Mouse (Mus musculus) brain, adult 2 months (tissue): ENCODE results near the gene Yae1d1.
"Not testable (repeated sequence)": the region's sequence is repeated elsewhere in the genome, so short reads cannot be mapped to it uniquely, and the experiment has no call there.

Experiments
- DNase-seq: peaks from one replicate; pipeline ENCODE4 v3.0.0; 2011; ENCODE audit warnings: low read depth, low spot score

Gene Yae1d1

DNA sequence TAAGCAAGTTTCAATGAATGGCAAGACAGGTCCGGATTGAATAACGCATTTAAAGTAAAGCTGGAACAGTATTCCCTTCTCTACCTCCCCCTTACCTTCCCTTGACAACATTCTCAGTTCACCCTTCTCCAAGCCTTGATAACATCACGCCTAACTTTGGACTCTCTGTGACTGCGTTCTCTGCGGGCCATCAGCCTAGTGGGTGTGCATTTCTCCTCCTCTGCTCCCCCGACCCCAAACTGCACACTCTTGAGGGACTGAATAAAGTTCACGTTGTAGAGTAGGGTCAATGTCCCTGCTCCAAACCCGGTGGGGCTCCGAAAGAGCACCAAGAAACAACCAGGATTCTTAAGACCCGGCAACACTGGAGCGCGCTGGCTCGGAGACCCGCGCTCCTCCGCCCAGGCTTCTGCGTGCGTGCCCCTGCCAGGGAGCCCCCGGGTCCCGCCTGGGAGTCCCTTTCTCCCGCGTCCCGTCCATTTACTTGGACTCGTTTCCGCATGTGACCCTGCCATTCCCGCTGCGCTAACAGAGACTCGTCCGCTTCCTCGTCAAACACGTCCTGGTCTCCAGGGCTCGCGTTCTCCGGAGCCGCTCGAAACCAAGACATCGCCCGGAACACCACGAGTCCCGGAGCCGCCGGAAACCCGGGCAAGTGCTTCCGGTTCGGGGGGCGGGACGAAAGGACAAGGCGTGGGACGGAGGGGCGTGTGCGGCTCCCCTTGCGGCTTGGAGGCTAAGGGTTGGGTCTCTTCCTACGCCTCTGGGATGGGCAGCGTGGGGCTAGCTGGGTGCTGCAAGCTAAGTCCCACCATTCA, at the start of gene Yae1d1:
Gene Yae1d1, minus strand, starts transcription at position 653 of the 818 bp plus-strand sequence.
- peak; percentile 94 for DNase-seq

DNA sequence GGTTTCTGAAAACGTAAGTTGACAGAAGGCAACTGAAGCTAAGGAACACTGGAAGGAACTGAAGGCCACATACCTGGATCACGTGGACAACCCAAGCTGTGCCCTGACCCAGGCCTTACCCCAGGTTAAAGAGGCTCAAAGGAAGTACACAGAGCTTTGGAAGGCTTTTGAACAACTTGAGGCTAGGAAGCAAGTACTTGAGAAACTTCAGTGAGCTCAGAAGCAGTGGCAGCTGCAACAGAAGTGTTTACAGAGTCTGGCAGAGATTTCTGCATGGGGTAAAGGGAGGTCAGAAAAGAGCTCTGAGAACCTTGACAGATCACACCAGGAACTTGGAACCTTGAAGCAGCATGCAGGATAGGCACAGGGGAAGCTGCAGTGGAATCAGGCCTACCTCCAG, 45.7 kb upstream of the Yae1d1 start:
- DNase-seq: no peak

DNA sequence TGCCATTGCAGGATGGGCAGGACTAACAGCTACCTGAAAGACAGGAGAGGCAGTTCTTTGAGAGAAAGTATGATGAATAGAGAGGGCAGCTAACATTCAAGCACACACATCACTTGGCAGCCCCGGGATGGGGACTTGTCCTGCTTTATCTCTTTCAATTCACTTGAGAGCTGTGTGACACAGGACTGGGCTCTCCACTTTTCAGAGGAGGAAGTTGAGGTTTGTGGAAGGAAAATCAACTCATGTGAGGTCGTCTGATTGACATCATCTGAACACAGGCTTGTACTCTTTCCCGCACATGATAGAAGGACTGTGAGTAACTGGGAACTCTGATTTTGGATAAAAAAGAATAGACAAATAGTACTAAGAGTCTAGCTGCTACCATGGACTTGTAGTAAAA, 23.5 kb upstream of the Yae1d1 start:
- DNase-seq: no peak

DNA sequence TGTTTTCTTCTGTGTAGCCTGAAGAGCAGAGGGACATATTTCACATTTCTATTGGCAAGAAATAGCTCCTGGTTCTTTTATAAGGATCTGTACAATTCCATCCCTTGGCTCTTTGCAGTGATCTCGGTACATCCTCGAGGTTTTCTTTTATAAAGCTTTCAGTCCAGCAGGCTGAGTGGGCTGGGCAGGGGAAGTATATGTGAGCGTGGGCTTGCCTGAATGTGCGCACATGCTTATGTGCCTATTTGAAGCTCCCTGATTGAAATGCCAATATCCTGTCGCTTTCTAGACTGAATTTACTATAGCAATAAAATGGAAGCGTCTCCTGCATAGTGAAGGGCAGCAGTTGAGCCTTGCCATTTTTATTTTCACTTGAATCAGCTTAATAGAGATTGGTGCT, 20.1 kb upstream of the Yae1d1 start:
- peak; percentile 50 for DNase-seq

DNA sequence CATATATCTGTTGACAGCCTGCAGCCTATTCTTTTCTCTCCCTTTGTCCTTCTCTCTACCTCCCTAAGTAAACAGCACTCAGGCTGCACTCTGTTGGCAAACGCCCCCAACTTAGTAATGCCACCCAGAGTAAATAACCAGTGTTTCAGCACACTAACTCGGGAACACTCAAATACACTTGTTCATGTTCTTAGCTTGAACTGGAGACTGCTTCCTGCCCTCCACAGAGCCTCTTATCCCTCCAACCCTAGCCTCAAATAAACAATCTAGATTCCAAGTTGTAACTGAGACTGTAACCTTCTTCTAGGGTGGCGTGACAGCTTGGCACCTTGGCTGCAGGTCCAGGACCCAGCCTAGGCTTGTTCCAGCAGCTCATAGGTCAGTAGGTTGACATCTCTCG, 17.9 kb upstream of the Yae1d1 start:
- DNase-seq: no peak

DNA sequence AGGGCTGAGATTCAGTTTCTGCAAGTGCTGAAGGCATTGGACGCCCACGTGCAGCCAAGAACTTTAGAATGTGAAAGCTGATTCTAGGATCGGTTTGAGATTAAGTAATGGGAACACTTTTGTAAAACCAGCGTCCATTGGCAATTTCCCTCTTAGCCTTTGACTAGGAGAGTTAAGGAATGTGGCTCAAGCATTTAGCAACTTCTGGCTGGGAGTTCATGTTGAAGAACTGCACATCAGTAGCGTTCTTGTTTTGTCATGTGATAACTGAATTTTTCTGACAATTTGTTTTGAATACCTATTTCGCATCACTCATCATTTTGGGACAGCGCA, 332 bp upstream of the Yae1d1 start:
- DNase-seq: no peak

DNA sequence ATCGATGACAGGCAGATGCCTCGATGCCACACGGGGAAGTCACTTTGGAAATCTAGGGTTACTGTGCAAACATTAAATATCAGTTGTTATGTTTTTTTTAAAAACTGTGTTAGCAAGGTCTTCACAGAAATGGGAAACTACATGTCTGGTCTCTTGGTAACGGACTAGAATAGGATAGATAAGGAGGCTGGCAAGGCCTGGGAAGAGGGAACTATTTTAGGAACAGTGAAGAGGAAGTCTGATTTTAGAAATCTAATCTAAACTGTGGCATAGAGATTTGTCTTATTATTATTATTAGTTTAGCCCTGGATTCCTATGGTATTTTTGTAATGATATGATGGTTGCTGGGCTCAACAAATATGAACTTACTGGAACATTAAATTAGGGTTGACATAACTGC, 1.1 kb downstream of the Yae1d1 start:
- DNase-seq: no peak

DNA sequence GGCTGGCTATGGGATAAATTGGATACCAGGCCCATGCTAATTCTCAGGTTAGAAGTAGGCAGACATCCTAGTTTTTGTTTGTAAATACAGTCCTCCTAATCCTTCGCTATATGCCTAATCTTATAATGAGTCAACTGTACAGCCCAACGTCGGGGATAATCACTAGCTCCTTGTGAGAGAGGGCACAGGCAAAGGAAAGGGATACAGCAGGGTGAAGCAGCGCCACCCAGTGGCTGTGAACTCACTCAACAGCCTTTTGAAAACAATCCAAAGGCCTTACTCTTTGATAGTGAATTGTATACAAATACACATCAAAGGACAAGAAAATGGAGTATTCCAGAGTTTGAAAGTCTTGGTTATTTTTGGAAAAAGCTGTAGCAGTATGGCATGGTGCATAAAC, 10.0 kb downstream of the Yae1d1 start:
- DNase-seq: peak; percentile 83

DNA sequence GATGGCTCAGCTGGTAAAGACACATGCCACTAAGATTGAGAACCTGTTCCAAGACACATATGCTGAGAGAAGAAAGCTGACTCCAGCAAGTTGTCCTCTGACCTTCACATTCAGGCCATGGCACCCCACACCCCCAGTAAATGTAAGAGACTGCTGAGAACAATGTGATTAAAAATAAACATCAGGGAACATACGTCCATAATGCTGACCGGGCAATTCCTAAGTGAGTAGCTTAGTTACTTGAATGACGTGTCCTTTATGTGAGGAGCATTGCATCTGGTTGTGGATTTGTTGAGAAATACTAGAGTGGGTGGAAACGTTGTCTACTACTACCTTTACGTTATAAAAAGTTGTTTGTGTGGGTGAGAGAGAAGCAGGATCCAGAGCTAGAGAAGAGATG, 10.5 kb downstream of the Yae1d1 start:
- DNase-seq: no peak

DNA sequence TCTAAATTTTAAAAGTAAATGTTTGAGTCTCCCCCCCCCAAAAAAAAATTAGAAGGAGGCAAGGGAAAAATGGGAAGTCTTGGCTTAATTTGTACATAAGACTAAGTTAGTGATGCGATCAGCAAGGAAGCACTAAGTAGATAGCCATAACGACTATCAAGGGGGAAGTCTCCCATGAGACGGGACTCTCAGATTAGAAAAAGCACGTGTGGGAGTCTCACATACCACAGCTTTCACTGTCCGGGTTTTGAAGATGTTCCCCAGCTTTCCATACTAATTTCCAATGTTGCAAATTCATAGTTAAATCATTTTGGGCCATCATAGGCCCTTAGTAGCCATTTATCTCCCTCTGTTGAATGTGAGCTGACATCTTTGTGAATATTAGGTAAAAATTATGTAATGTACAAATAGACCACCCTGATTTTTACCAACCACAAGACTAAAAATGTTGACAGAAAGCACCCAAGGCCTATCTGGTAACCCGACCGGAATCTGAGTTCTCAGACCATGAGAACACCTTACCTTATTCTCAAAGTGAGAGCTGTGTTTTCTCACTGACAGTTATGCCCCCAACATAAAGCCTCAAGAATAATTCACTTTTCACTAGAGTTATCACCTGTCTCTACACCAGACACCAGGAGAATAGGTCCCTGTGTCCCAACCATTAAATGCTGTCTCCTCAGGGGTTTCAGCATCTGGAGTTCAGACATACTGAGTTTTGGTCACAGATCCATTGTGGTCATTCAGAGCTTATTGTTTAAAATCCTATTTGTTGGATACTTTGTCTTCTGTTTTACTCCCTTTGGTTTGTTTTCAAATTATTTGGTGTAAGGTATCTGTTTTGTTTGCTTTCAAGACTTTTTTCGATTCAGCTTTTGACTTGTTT, 16.1 kb downstream of the Yae1d1 start:
- no peak for DNase-seq

DNA sequence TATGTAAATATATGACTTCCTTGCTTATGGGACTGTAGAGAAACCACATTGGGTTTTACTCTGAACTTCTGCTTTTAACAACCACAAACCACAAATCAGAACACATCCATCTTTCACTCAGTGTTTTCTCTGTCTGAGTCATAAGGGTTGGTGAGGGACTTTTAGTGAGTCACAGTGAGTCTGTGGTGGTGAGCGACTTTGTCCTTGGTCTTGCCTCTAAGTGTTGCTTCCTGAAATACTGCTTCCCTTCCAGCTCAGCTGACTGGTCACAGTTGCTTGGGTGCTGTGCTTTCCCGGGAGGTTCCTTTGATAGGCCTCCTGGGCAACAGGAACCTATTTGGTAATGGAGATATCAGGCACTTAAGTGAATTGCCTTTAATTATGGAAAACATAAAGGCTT, 17.3 kb downstream of the Yae1d1 start:
- peak; percentile 51 for DNase-seq

DNA sequence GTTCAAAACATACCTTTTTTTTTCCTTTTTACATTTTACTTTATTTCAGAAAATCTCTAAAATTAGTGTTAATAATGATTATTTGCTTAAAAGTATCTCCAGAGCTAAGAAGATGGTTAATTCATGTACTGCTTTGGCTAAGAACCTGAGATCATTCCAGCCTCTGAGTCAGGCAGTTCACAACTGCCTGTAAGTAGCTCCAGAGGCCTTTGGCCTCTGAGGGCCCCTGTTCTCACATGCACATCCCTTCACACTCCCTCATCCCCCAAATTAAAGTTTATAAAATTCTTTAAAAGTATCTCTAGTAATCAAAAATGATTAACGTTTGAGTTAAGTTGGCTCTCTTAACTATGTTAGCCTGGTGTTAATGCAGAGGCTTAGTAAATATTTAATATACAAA, 17.7 kb downstream of the Yae1d1 start:
- no peak for DNase-seq

DNA sequence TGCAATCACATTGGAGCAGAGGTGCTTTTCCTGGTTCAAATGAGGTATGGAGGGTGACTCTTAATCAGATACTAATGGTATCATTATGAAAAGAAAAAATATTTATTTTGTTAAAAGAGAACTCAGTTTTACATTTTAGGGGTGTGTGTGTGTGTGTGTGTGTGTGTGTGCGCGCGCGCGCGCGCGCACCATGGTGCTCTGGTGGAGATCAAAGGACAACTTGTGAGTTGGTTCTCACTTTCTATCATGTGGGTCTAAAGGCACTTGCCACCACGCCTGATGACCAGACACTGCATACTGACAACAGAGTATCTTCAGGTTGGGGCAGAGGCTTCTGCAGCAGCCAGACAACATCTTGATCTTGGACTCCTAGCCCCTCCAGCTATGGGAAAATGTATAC, 18.4 kb downstream of the Yae1d1 start:
- DNase-seq: no peak

DNA sequence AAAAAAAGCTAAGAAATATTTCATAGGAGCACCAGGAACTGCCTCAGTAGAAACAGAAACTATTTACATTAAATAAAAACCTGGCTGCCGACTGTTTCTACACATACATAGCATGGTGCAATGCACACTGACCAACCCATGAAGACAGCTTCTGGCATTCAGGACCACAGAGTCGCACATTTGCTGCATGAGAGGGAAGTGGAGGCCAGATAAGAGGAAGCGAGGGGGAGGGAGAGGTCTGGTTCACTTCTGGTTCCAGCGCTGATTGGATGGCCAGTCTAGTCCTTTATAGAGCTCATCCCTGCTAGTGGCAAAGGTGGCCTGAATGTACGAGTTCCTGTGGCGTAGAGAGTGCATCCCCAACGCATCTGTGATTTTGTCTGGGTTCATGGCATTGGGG, 32.5 kb downstream of the Yae1d1 start:
- no peak for DNase-seq

DNA sequence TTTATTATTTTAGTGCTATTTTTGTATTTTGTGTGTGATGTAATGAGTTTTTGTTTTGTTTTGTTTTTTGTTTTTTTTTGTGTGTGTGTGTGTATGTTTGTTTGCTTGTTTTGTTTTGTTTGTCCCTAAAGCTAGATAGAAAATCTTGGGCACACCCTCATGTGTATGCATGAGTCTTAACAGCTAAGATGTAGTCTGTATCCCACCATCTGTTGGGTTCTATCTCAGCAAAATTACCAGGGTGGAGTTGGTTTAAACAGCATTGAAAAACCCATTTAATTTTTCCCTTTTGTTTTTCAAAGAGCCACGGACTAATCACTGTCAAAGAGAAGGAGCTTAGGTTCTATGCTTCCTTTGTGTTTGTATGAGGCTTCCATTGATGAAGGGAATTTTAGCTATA, 38.9 kb downstream of the Yae1d1 start:
- DNase-seq: peak; percentile 13

DNA sequence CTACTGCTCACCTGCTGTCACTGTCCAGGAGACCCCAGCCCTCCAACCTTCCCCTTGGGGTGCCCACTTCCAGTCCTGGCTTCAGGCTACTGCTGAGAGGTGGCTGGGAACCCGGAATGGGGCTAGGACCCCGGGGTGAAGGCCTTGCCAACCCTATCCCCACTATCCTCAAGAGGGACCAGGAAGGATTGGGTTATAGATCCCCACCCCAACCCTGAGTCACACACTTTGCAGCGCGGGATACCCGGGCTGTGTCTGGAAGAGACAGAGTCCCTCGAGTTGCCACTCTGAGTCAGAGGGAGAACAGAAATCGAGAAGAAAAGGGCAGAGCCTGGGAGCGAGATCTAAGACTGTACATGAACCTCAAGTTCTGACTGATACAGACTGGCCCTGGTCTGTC, 42.6 kb downstream of the Yae1d1 start:
- not testable (repeated sequence) for DNase-seq

DNA sequence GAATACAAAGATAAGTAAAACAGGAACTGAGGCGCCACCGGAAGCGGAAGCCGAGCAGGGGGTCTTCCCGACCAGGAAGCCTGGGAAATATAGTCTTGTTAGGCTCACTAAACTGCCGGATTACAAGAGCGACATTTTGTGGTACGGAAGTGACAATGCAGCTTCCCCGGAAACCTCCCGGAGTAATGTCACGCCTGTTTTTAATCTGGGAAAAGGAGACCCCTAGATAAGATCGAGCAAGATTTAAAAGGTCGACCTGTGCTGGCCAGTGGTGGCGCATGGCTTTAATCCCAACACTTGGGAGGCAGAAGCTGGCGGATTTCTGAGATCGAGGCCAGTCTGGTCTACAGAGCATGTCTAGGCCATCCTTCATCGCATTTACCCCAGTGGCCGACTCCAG, 43.6 kb downstream of the Yae1d1 start:
- no peak for DNase-seq

DNA sequence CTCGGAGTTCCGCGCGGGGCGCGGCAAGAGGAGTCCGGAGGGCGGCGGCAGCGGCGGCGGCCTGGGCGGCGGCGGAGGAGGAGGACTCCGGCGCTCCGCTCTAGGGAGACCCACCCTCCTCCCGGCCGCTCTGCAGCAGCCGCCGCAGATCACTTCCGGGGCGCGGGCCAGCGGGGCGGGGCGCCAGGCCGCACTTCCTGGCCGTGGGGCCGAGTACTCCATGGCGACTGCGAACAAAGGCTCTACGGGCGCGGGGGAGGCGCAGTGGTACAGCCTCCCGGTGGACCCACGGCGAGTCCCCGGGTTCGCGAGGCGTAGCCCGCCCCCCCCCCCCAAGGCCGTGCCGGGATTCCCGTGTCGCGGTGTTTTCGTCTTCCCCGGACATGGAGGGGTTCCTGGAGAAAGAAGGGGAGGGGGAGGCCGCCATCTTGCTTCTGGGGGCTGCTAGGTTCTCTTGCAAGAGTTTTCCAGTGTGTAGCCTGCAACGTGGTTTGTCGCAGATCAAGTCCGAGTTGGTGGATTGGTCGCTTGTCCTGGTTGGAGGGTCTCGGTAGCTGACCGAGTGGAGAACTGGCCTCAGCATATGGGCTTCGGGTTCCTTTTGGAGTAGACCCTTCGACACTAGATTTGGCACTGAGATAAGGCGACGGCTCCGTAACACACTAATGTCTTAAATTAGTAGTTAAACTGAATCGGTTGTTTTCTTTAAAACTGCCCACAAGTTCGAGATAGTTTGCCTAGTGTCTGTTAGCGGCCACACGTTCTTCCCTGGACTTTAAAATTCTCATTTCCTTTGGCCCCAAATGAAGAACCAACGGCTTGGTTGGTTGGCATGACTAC, 48.9 kb downstream of the Yae1d1 start, which contains the start of gene Rala:
Gene Rala, minus strand, starts transcription at position 162 of the 840 bp plus-strand sequence.
- peak; percentile 94 for DNase-seq

DNA sequence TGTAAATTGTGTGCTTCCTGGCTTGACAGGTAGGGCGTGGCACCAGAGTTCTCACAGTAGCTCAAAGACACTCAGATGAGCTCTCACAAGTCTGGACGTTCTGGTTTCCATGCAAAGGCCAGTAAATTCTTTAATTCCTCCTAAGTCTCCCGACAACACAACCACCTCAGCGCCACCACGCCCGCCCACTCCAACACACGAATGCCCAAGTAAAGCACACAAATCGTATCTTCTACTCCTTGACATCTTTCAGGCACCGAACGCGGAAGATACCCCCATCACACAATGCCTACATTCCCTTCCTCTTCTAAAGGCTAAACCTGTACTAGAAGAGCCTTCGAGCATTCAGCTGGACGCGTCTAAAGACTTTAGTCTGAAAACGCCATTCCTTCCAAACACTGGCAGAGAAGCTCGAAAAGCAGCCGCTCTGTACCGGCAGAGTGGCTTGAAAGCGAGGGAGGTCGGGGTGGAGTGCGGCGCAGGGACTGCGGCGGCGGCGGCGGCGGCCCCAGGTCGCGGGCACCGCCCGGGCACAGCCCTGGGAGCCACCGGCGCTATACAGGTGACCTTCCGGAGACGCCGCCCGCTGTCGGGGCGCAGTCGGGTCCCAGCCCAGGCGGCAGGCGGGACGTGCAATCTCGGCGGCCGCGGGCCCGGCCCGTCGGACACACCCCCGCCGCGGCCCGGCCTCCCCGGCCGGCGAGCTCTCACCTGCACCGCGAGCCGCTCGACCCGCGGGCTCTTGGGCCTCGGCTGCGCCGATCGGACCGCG, 49.7 kb downstream of the Yae1d1 start:
- peak; percentile 23 for DNase-seq

DNA sequence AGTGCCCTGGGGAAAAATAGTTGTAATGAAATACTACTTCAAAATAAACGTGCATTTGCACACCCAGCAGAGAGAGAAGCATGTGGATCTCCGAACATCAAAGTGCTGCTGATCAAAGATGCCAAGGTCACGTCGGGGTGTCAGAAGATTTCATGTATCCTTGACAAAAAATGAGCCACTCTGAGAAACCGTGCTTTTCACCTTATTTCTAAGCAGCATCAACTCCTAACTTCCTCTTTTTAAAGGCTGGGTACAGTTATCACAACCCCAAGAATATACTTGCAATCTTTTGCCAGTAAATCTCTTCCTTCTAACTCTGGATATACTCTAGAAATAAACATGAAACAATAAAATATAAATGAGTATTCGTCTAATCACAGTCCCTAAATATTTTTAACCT, 50.8 kb downstream of the Yae1d1 start:
- DNase-seq: no peak
